Mouse (Mus musculus): ENCODE data around the gene Prr19.

DNA sequence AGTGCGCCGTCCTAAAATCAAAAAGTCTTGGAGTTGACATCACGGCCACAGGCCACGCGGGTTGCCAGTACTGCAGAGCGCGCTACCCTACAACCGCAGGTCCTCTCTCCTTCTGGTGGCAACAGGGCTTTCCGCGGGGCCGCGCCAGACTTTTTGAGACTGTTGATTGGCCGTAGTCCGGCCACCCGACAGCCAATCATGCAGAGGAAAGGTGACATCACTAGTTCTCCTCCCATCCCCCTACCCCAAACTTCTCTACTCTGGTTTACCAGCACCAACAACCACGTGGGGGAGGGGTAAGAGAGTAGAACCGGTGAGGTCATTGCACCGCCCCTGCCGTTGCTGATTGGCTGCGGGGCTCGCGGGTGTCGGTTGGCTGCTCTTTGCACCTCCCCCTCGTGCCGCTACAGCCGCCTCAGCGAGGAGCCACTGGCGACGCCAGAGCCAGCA lies 33.9 kb upstream of the Prr19 start, which contains the start of gene Cic:
- TF ChIP-seq CTCF (IDR thresholded peaks at IDR 0.05; ENCODE audit: low read depth) (no peak), EP300 (IDR thresholded peaks at IDR 0.05; ENCODE audit: low read depth) (no peak; the same call in none of the 2 replicates)
